Mouse (Mus musculus) kidney, embryonic 14.5 days (tissue): ENCODE results near the gene Olfr90. TPM values are rescaled to one million over a fixed set of nuclear protein-coding genes. Genes with fewer than 3 reads are reported as not detected.

ENCODE experiments used
- ATAC-seq: fragments of 200-750 bp; cut with Nextera tagmentation; 2 replicates; pipeline ENCODE4 v1.8.0; 2017; ENCODE audit warnings: moderate number of reproducible peaks, mild to moderate bottlenecking, moderate TSS enrichment, moderate library complexity; ENCODE audit not compliant: low FRiP score, low TSS enrichment
- H3K27ac ChIP-seq: fragments of 300-500 bp; sonication (generic); 2 replicates; pipeline ENCODE4 v1.5.1; 2014; ENCODE audit warnings: low read depth, mild to moderate bottlenecking, low read length, moderate library complexity, mixed read lengths
- H3K27me3 ChIP-seq: fragments of 300-500 bp; sonication (generic); 2 replicates; pipeline ENCODE4 v1.6.1; 2014; ENCODE audit warnings: mild to moderate bottlenecking, low read length; ENCODE audit not compliant: control insufficient read depth, insufficient read depth
- H3K36me3 ChIP-seq: fragments of 300-500 bp; sonication (generic); 2 replicates; pipeline ENCODE4 v1.6.1; 2014; ENCODE audit warnings: low read length, mixed read lengths; ENCODE audit not compliant: control insufficient read depth, insufficient read depth
- H3K4me1 ChIP-seq: fragments of 300-500 bp; sonication (generic); 2 replicates; pipeline ENCODE4 v1.6.1; 2014; ENCODE audit warnings: low read length, mixed read lengths; ENCODE audit not compliant: control insufficient read depth, insufficient read depth
- H3K4me2 ChIP-seq: fragments of 300-500 bp; sonication (generic); replicated peaks from 2 replicates; pipeline ENCODE4 v1.6.1; 2014; ENCODE audit warnings: low read depth, mild to moderate bottlenecking, low read length
- H3K4me3 ChIP-seq: fragments of 300-500 bp; sonication (generic); 2 replicates; pipeline ENCODE4 v1.5.1; 2014; ENCODE audit warnings: mild to moderate bottlenecking, low read length
- H3K9ac ChIP-seq: fragments of 300-500 bp; sonication (generic); 2 replicates; pipeline ENCODE4 v1.6.1; 2014; ENCODE audit warnings: low read depth, mild to moderate bottlenecking, low read length, moderate library complexity
- H3K9me3 ChIP-seq: fragments of 300-500 bp; sonication (generic); 2 replicates; pipeline ENCODE4 v1.6.1; 2016; ENCODE audit warnings: low read length; ENCODE audit not compliant: control insufficient read depth
- WGBS: fragments of 180-500 bp; shearing (Covaris S2); extraction: QIAGEN DNeasy Blood & Tissue Kit; methylation state at CpG from one replicate; pipeline ENCODE4 v1.1.7; 2014; 5-methylcytosine and 5-hydroxymethylcytosine counted together
- polyA plus RNA-seq: library from polyadenylated mRNA; unstranded; fragments of >200 nt; fragmentation: Nextera tagmentation; extraction: Ambion mirVana; gene quantifications from 2 replicates; pipeline ENCODE4 v1.2.1, GENCODE M21; 2014

The Olfr90 gene
- polyA plus RNA-seq, 1 experiment from 2014 or later: not detected

DNA sequence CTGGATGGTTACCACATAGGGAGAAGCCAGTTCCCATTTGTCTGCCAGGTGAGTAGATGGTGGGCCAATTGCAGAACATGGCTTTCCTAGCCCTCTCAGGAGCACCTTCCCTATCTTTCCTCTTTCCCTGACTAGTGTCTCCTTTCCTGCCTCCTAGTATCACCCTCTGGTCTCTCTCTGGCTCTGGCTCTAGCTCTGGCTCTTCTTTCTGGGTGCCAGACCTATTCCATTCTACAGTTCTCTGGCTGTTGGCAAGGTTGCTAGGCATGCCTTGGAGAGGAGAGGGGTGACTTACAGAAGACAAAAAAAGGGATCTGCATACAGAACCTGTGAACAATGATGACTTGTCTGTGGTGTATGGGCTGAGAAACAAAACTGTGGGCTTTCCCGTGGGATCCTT, 20.4 kb downstream of the Olfr90 start:
- Histone ChIP-seq H3K36me3 (peaks cover 87% of the 10 kb centered on the region), H3K4me3 (no peak overlapping the region), H3K27ac (no peak overlapping the region), H3K4me1 (no peaks in the 10 kb centered on the region), H3K4me2 (no peak overlapping the region), H3K9me3 (no peaks in the 10 kb centered on the region), H3K9ac (no peak overlapping the region), H3K27me3 (no peaks in the 10 kb centered on the region)
- no peak for ATAC-seq
- WGBS: 90% methylated on average over 1 of the region's 1 CpGs

DNA sequence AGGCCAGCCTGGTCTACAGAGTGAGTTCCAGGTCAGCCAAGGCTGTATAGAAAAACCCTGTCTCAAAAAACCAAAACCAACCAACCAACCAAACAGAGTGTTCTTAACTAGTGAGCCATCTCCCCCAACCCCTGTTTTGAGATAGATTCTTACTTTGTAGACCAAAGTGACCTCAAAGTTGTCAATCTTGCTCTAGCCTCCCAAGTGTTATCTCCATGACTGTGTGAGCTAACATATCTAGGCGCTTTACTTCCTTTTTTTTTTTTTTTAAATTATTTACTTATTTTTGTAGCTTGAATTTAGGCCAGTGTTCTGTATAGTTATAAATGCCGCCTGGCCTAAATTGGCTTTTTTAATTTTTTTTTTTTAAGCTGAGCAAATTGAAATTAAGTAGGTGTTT, 22.3 kb downstream of the Olfr90 start:
- H3K4me2 ChIP-seq: no peak overlapping the region
- no peak overlapping the region for H3K9ac ChIP-seq
- H3K27ac ChIP-seq: no peak overlapping the region
- H3K4me1 ChIP-seq: no peaks in the 10 kb centered on the region
- no peak overlapping the region for H3K4me3 ChIP-seq
- no peak for ATAC-seq
- H3K9me3 ChIP-seq: no peaks in the 10 kb centered on the region
- H3K36me3 ChIP-seq: peaks cover 91% of the 10 kb centered on the region
- H3K27me3 ChIP-seq: no peaks in the 10 kb centered on the region
- WGBS: 96% methylated on average over 2 of the region's 2 CpGs

- Histone ChIP-seq H3K36me3 (peaks cover 90% of the 10 kb centered on the region), H3K9ac (no peak overlapping the region), H3K4me3 (no peak overlapping the region), H3K4me2 (no peak overlapping the region), H3K27me3 (no peaks in the 10 kb centered on the region), H3K4me1 (no peaks in the 10 kb centered on the region), H3K9me3 (no peaks in the 10 kb centered on the region), H3K27ac (no peak overlapping the region)
- no peak for ATAC-seq
- WGBS: 93% methylated on average over 11 of the region's 11 CpGs
These were observed 24.4 kb downstream of the Olfr90 start for GRCm38 (mm10) chr17:37063686-37064495.

DNA sequence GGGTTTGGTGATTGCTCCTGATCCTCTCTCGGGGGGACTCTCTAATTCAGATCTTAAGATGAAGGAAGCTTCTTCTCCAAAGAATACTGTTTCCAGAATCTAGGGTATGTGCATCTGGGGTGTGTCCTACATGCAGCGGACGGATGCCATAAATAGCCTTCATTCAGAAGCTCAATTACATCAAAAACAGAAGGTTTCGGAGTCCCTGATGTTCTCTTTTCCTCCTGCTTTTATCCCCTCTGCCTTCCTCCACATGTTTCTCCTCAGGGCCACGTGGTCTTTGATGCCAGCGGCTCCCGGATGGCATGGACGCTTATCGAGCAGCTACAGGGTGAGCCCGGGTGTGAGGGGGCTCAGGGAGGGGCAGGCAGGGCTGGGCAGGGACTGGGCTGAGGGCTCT, 25.2 kb downstream of the Olfr90 start:
- H3K36me3 ChIP-seq: peaks cover 84% of the 10 kb centered on the region
- H3K4me1 ChIP-seq: no peaks in the 10 kb centered on the region
- H3K4me2 ChIP-seq: no peak overlapping the region
- no peak overlapping the region for H3K4me3 ChIP-seq
- H3K9ac ChIP-seq: no peak overlapping the region
- no peak for ATAC-seq
- 80% methylated on average over 10 of the region's 10 CpGs for WGBS
- no peaks in the 10 kb centered on the region for H3K9me3 ChIP-seq
- no peaks in the 10 kb centered on the region for H3K27me3 ChIP-seq
- no peak overlapping the region for H3K27ac ChIP-seq

DNA sequence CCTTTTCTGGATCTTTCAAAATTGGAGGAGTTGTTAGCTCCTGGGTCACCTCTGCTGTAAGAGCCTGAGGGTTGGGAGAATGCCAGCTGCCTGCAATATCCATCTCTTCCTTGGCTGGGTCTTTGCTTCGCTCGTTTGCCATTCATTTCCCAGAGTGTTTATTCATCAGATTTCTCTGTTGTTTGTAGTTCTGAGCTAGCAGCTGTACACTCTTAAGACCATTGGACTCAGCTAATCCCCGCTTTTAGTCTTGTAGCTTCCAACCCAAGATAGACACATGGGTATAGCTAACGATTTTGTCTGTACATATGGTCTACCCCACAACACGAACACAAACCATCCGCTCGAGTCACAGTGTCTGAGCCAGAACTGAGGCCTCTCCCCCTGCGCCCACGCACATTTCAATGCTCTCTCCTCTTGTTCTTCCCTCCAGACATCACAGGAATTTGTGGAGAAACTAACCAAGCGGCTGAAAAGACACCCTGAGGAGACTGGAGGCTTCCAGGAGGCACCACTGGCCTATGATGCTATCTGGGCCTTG, 26.1 kb downstream of the Olfr90 start:
- no peaks in the 10 kb centered on the region for H3K27me3 ChIP-seq
- no peak overlapping the region for H3K27ac ChIP-seq
- no peaks in the 10 kb centered on the region for H3K4me1 ChIP-seq
- ATAC-seq: no peak
- H3K4me3 ChIP-seq: no peak overlapping the region
- WGBS: 91% methylated on average over 10 of the region's 10 CpGs
- no peak overlapping the region for H3K9ac ChIP-seq
- no peak overlapping the region for H3K4me2 ChIP-seq
- no peaks in the 10 kb centered on the region for H3K9me3 ChIP-seq
- peaks cover 75% of the 10 kb centered on the region for H3K36me3 ChIP-seq

- H3K27me3 ChIP-seq: no peaks in the 10 kb centered on the region
- no peak overlapping the region for H3K27ac ChIP-seq
- ATAC-seq: no peak
- H3K4me2 ChIP-seq: no peak overlapping the region
- H3K36me3 ChIP-seq: peaks cover 75% of the 10 kb centered on the region
- 92% methylated on average over 3 of the region's 3 CpGs for WGBS
- H3K9me3 ChIP-seq: no peaks in the 10 kb centered on the region
- H3K9ac ChIP-seq: no peak overlapping the region
- no peak overlapping the region for H3K4me3 ChIP-seq
- no peaks in the 10 kb centered on the region for H3K4me1 ChIP-seq
These were observed 26.9 kb downstream of the Olfr90 start for GRCm38 (mm10) chr17:37061435-37061834.

DNA sequence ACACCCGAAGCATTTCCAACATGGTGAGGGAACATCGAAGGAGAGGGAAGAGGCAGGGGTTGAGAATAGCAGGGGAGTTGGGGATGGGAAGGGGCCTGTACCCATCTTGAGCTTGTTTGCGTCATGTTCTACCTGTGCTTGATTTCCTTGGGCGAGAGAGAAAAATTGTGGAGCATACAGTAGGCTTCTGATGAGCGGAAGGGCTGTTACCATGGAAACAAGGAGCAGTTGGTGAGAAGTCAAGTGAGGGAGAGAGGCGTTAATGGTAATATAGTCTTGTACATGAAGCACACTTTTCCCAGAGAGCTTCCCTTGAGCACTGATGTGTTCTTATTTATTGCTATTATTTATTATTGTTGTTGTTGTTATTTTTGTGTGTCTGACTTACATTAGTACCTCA, 31.3 kb downstream of the Olfr90 start:
- no peaks in the 10 kb centered on the region for H3K27me3 ChIP-seq
- no peak overlapping the region for H3K4me3 ChIP-seq
- no peak overlapping the region for H3K4me2 ChIP-seq
- no peak overlapping the region for H3K9ac ChIP-seq
- H3K4me1 ChIP-seq: no peaks in the 10 kb centered on the region
- whole genome bisulfite sequencing: 90% methylated on average over 6 of the region's 6 CpGs
- H3K27ac ChIP-seq: no peak overlapping the region
- peaks cover 47% of the 10 kb centered on the region for H3K36me3 ChIP-seq
- H3K9me3 ChIP-seq: no peaks in the 10 kb centered on the region
- no peak for ATAC-seq

GRCm38 (mm10) chr17:37051745-37052144, 36.6 kb downstream of the Olfr90 start:
- H3K4me2 ChIP-seq: no peak overlapping the region
- H3K9ac ChIP-seq: no peak overlapping the region
- WGBS: 52% methylated on average over 4 of the region's 4 CpGs
- no peaks in the 10 kb centered on the region; the same call in 1 of the 2 replicates for H3K27me3 ChIP-seq
- H3K27ac ChIP-seq: no peak overlapping the region
- peaks cover 18% of the 10 kb centered on the region for H3K36me3 ChIP-seq
- H3K4me1 ChIP-seq: peaks cover 18% of the 10 kb centered on the region
- H3K4me3 ChIP-seq: no peak overlapping the region
- H3K9me3 ChIP-seq: no peaks in the 10 kb centered on the region
- ATAC-seq: no peak

- Histone ChIP-seq H3K4me2 (peak overlapping the region; percentile 82), H3K27me3 (no peaks in the 10 kb centered on the region; the same call in 1 of the 2 replicates), H3K4me3 (peak overlapping the region; percentile 58), H3K9ac (peak overlapping the region; percentile 62; the same call in 1 of the 2 replicates), H3K9me3 (no peaks in the 10 kb centered on the region), H3K4me1 (peaks cover 18% of the 10 kb centered on the region), H3K27ac (no peak overlapping the region), H3K36me3 (peaks cover 10% of the 10 kb centered on the region)
- ATAC-seq: peak; percentile 7; the same call in 1 of the 2 replicates
- 6% methylated on average over 27 of the region's 27 CpGs for WGBS
These were observed 37.4 kb downstream of the Olfr90 start for GRCm38 (mm10) chr17:37050876-37051275.
